Mouse (Mus musculus) heart, postnatal 4 days (tissue): ENCODE measurements at regions not wholly inside any gene's neighbourhood (a gene's known extent, or its start where the extent isn't known, plus 50 kb on each side); places are given as distances from the start of the nearest gene placed in this dataset.

Source experiments
- DNase-seq: peaks from one replicate; pipeline ENCODE4 v3.0.0; 2021

GRCm38 (mm10) chr15:6934564-6934980 lies 59.8 kb upstream of the Osmr start:
- DNase-seq = peak; percentile 14

GRCm38 (mm10) chr15:6941491-6941890 lies 66.7 kb upstream of the Osmr start:
- DNase-seq = no peak

- no peak for DNase-seq
These were observed 74.5 kb upstream of the Osmr start for GRCm38 (mm10) chr15:6949236-6949635.

GRCm38 (mm10) chr15:6949686-6950085 lies 74.9 kb upstream of the Osmr start:
- DNase-seq = no peak

- no peak for DNase-seq
These were observed 75.7 kb upstream of the Osmr start for GRCm38 (mm10) chr15:6950503-6950902.

GRCm38 (mm10) chr15:6953556-6953955 lies 78.8 kb upstream of the Osmr start:
- DNase-seq = no peak

GRCm38 (mm10) chr15:6953970-6954791 lies 79.4 kb upstream of the Osmr start:
- DNase-seq = no peak

GRCm38 (mm10) chr15:6959911-6960310 lies 85.1 kb upstream of the Osmr start:
- DNase-seq = no peak

GRCm38 (mm10) chr15:6960753-6961746 lies 86.3 kb upstream of the Osmr start:
- no peak for DNase-seq

- peak; percentile 21 for DNase-seq
These were observed 89.9 kb upstream of the Osmr start for GRCm38 (mm10) chr15:6964635-6965034.

- DNase-seq = no peak
These were observed 90.7 kb upstream of the Osmr start for GRCm38 (mm10) chr15:6965446-6965845.

- DNase-seq = no peak
These were observed 99.6 kb upstream of the Osmr start for GRCm38 (mm10) chr15:6974410-6974809.

GRCm38 (mm10) chr15:6981430-6981829 lies 106.7 kb upstream of the Osmr start:
- no peak for DNase-seq

GRCm38 (mm10) chr15:6983320-6983719 lies 107.1 kb upstream of the Lifr start:
- no peak for DNase-seq

- peak; percentile 53 for DNase-seq
These were observed 102.2 kb upstream of the Lifr start for GRCm38 (mm10) chr15:6988187-6988586.

GRCm38 (mm10) chr15:6989094-6989493 lies 101.3 kb upstream of the Lifr start:
- no peak for DNase-seq

GRCm38 (mm10) chr15:6993226-6993625 lies 97.2 kb upstream of the Lifr start:
- DNase-seq = peak; percentile 11

- no peak for DNase-seq
These were observed 95.2 kb upstream of the Lifr start for GRCm38 (mm10) chr15:6995246-6995645.

GRCm38 (mm10) chr15:6997871-6998270 lies 92.5 kb upstream of the Lifr start:
- no peak for DNase-seq

GRCm38 (mm10) chr15:6998576-6999070 lies 91.8 kb upstream of the Lifr start:
- no peak for DNase-seq

- DNase-seq = no peak
These were observed 90.7 kb upstream of the Lifr start for GRCm38 (mm10) chr15:6999667-7000066.

GRCm38 (mm10) chr15:7002226-7002625 lies 88.2 kb upstream of the Lifr start:
- DNase-seq = no peak

GRCm38 (mm10) chr15:7003311-7003710 lies 87.1 kb upstream of the Lifr start:
- DNase-seq = no peak
